Mouse (Mus musculus) heart, adult 2 months (tissue): ENCODE data around the gene Fnip1.

Source experiments
- CTCF ChIP-seq: fragments of 200-600 bp; IDR thresholded peaks from 2 replicates; pipeline ENCODE4 v1.8.1; 2022; ENCODE audit warnings: antibody characterized with exemption, mild to moderate bottlenecking, moderate library complexity
- EP300 ChIP-seq: fragments of 200-500 bp; IDR thresholded peaks from 2 replicates; pipeline ENCODE4 v1.6.1; 2011; ENCODE audit warnings: low read depth, low read length, control low read depth; ENCODE audit not compliant: insufficient read depth
- POLR2A ChIP-seq: fragments of 200-500 bp; IDR thresholded peaks from 2 replicates; pipeline ENCODE4 v1.6.1; 2011; ENCODE audit warnings: mild to moderate bottlenecking, low read depth, low read length, control low read depth; ENCODE audit not compliant: insufficient read depth

- no peak for TF ChIP-seq CTCF
- TF ChIP-seq POLR2A, result no peak
- no peak for TF ChIP-seq EP300
Observed at GRCm38 (mm10) chr11:54439691-54440029, 1.7 kb downstream of the Fnip1 start.
